Mouse (Mus musculus) hindbrain, embryonic 15.5 days (tissue): ENCODE measurements around the gene Creb1. TPM values are rescaled to one million over a fixed set of nuclear protein-coding genes. Genes with fewer than 3 reads are reported as not detected.
"Not testable (repeated sequence)": the region's sequence is repeated elsewhere in the genome, so short reads cannot be mapped to it uniquely, and the experiment has no call there.

Source experiments
- ATAC-seq: fragments of 200-750 bp; cut with Nextera tagmentation; 2 replicates; pipeline ENCODE4 v1.8.0; 2017; ENCODE audit warnings: low read depth, moderate number of reproducible peaks, moderate TSS enrichment; ENCODE audit not compliant: low FRiP score
- H3K27ac ChIP-seq: fragments of 300-500 bp; sonication (generic); replicated peaks from 2 replicates; pipeline ENCODE4 v1.5.1; 2015; ENCODE audit warnings: mild to moderate bottlenecking, inconsistent platforms
- H3K27me3 ChIP-seq: fragments of 300-500 bp; sonication (generic); 2 replicates; pipeline ENCODE4 v1.6.1; 2015; ENCODE audit warnings: control low read depth, inconsistent platforms
- H3K36me3 ChIP-seq: fragments of 300-500 bp; sonication (generic); 2 replicates; pipeline ENCODE4 v1.6.1; 2015; ENCODE audit warnings: control low read depth, inconsistent platforms
- H3K4me1 ChIP-seq: fragments of 300-500 bp; sonication (generic); replicated peaks from 2 replicates; pipeline ENCODE4 v1.6.1; 2015; ENCODE audit warnings: control low read depth, inconsistent platforms
- H3K4me2 ChIP-seq: fragments of 300-500 bp; sonication (generic); 2 replicates; pipeline ENCODE4 v1.6.1; 2015; ENCODE audit warnings: moderate library complexity, mild to moderate bottlenecking, inconsistent platforms
- H3K4me3 ChIP-seq: fragments of 300-500 bp; sonication (generic); 2 replicates; pipeline ENCODE4 v1.5.1; 2015; ENCODE audit warnings: mild to moderate bottlenecking, inconsistent platforms
- H3K9ac ChIP-seq: fragments of 300-500 bp; sonication (generic); 2 replicates; pipeline ENCODE4 v1.6.1; 2015; ENCODE audit warnings: inconsistent platforms
- H3K9me3 ChIP-seq: fragments of 300-500 bp; sonication (generic); 2 replicates; pipeline ENCODE4 v1.6.1; 2016; ENCODE audit warnings: control low read depth, inconsistent platforms
- WGBS: fragments of 180-500 bp; shearing (Covaris S2); methylation state at CpG from one replicate; pipeline ENCODE4 v1.1.7; 2015; 5-methylcytosine and 5-hydroxymethylcytosine counted together
- polyA plus RNA-seq: library from polyadenylated mRNA; unstranded; fragments of >200 nt; fragmentation: Nextera tagmentation; extraction: Ambion mirVana; gene quantifications from 2 replicates; pipeline ENCODE4 v1.2.1, GENCODE M21; 2015

The Creb1 gene
- polyA plus RNA-seq, 1 experiment from 2014 or later = 28.7 TPM

- H3K27me3 ChIP-seq = no peaks in the 10 kb centered on the region
- peaks cover 13% of the 10 kb centered on the region; the same call in 1 of the 2 replicates for H3K36me3 ChIP-seq
- no peak overlapping the region for H3K4me2 ChIP-seq
- ATAC-seq = no peak
- H3K27ac ChIP-seq = no peak overlapping the region
- 80% methylated on average over 2 of the region's 2 CpGs for WGBS
- no peaks in the 10 kb centered on the region for H3K9me3 ChIP-seq
- H3K4me1 ChIP-seq = no peaks in the 10 kb centered on the region
- no peak overlapping the region for H3K9ac ChIP-seq
- H3K4me3 ChIP-seq = no peak overlapping the region
Observed at GRCm38 (mm10) chr1:64551908-64552307, 19.5 kb downstream of the Creb1 start.

GRCm38 (mm10) chr1:64560105-64560504, 27.7 kb downstream of the Creb1 start:
- 93% methylated on average over 3 of the region's 3 CpGs for WGBS
- H3K4me2 ChIP-seq = no peak overlapping the region
- H3K27me3 ChIP-seq = no peaks in the 10 kb centered on the region
- H3K36me3 ChIP-seq = peaks cover 27% of the 10 kb centered on the region
- no peak for ATAC-seq
- no peak overlapping the region for H3K9ac ChIP-seq
- no peak overlapping the region for H3K27ac ChIP-seq
- no peaks in the 10 kb centered on the region for H3K4me1 ChIP-seq
- no peaks in the 10 kb centered on the region for H3K9me3 ChIP-seq
- no peak overlapping the region for H3K4me3 ChIP-seq

- no peak overlapping the region for H3K27ac ChIP-seq
- no peaks in the 10 kb centered on the region for H3K9me3 ChIP-seq
- H3K27me3 ChIP-seq = no peaks in the 10 kb centered on the region
- no peak overlapping the region for H3K9ac ChIP-seq
- no peak overlapping the region for H3K4me2 ChIP-seq
- no peaks in the 10 kb centered on the region for H3K4me1 ChIP-seq
- H3K4me3 ChIP-seq = no peak overlapping the region
- no peak for ATAC-seq
- peaks cover 23% of the 10 kb centered on the region for H3K36me3 ChIP-seq
Observed at GRCm38 (mm10) chr1:64568206-64568605, 35.8 kb downstream of the Creb1 start.

- H3K27ac ChIP-seq = no peak overlapping the region
- 87% methylated on average over 7 of the region's 7 CpGs for WGBS
- H3K27me3 ChIP-seq = no peaks in the 10 kb centered on the region
- no peaks in the 10 kb centered on the region for H3K9me3 ChIP-seq
- no peaks in the 10 kb centered on the region for H3K4me1 ChIP-seq
- no peak overlapping the region for H3K9ac ChIP-seq
- no peak for ATAC-seq
- H3K4me2 ChIP-seq = no peak overlapping the region
- no peak overlapping the region for H3K4me3 ChIP-seq
- peaks cover 36% of the 10 kb centered on the region for H3K36me3 ChIP-seq
Observed at GRCm38 (mm10) chr1:64576022-64576421, 43.6 kb downstream of the Creb1 start.

DNA sequence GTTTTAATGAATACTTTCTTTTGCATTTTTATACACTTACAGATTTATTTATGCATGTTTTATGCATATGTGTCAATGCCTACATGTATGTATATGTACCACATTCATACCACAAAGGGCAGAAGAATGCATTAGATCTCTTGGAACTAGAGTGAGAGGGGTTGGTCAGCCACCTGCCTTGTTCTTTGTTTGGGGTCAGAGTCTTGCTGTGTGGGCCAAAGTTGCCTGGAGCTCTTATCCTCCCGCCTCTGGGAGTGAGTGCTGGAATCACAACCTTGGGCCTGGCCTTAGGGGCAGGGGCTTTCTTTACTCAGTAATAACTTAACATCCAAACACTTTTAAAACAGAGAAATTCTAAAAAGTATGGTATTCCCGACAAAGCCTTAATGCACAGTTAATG, 44.3 kb downstream of the Creb1 start:
- no peak overlapping the region for H3K27ac ChIP-seq
- H3K9me3 ChIP-seq = no peaks in the 10 kb centered on the region
- no peaks in the 10 kb centered on the region for H3K4me1 ChIP-seq
- no peak overlapping the region for H3K4me2 ChIP-seq
- peaks cover 42% of the 10 kb centered on the region for H3K36me3 ChIP-seq
- H3K4me3 ChIP-seq = no peak overlapping the region
- no peaks in the 10 kb centered on the region for H3K27me3 ChIP-seq
- no peak for ATAC-seq
- H3K9ac ChIP-seq = no peak overlapping the region
- 61% methylated on average over 2 of the region's 2 CpGs for WGBS

DNA sequence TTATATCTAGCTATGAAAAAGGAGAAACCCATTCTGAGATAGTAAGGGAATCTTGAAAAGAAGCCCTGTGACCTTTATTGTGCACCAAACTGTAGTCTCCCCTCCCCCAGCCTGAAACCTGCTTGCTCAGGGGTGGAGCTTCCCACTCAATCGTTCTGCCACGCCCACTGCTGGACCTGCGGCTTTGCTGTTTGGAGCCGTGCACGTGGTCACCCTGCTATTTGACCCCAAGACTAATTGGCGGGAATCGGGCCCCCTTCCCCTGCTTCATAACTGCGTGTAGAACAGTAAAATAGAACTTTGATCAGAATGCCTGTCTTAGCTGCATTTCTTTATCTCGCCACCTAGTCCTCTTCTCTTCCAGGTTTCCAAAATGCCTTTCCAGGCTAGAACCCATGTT, 45.5 kb downstream of the Creb1 start:
- H3K27me3 ChIP-seq, H3K9ac ChIP-seq, H3K4me3 ChIP-seq, H3K4me1 ChIP-seq, H3K4me2 ChIP-seq, ATAC-seq, H3K9me3 ChIP-seq, H3K27ac ChIP-seq: not testable (repeated sequence)
- WGBS = 51% methylated on average over 9 of the region's 9 CpGs
- peaks cover 46% of the 10 kb centered on the region for H3K36me3 ChIP-seq

DNA sequence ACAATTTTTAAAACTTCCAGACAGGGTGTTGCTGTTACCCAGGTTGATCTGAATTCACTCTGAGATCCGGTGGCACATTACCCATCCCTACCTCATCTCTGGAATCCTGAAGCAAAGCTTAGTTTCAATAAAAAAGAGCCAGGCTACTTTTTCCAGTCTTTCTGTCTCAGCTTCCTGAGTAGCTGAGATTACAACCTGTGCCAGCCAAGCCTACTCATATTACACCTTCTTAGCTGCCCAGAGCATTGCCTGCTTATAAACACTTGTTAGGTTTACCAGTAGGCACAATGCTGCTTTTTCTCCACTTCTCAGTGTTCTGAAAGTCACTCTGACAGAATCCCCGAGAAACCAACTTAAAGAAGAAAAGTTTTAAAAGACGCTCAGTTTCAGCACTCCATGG, 46.4 kb downstream of the Creb1 start:
- no peak overlapping the region for H3K9ac ChIP-seq
- no peak overlapping the region for H3K4me3 ChIP-seq
- H3K9me3 ChIP-seq = no peaks in the 10 kb centered on the region
- no peak overlapping the region for H3K27ac ChIP-seq
- WGBS = 96% methylated on average over 3 of the region's 3 CpGs
- no peaks in the 10 kb centered on the region for H3K4me1 ChIP-seq
- no peak overlapping the region for H3K4me2 ChIP-seq
- no peaks in the 10 kb centered on the region for H3K27me3 ChIP-seq
- ATAC-seq = no peak
- H3K36me3 ChIP-seq = peaks cover 46% of the 10 kb centered on the region

- H3K4me1 ChIP-seq = no peaks in the 10 kb centered on the region
- H3K4me2 ChIP-seq = no peak overlapping the region
- no peaks in the 10 kb centered on the region for H3K9me3 ChIP-seq
- 0 out of 2 replicates have a peak, but pooled peaks cover 4% of the 10 kb centered on the region for H3K36me3 ChIP-seq
- H3K27me3 ChIP-seq = no peaks in the 10 kb centered on the region
- no peak overlapping the region for H3K27ac ChIP-seq
- no peak overlapping the region for H3K4me3 ChIP-seq
- WGBS = 65% methylated on average over 5 of the region's 5 CpGs
- ATAC-seq = no peak
- H3K9ac ChIP-seq = no peak overlapping the region
Observed at GRCm38 (mm10) chr1:64598926-64599325, 66.5 kb downstream of the Creb1 start.

DNA sequence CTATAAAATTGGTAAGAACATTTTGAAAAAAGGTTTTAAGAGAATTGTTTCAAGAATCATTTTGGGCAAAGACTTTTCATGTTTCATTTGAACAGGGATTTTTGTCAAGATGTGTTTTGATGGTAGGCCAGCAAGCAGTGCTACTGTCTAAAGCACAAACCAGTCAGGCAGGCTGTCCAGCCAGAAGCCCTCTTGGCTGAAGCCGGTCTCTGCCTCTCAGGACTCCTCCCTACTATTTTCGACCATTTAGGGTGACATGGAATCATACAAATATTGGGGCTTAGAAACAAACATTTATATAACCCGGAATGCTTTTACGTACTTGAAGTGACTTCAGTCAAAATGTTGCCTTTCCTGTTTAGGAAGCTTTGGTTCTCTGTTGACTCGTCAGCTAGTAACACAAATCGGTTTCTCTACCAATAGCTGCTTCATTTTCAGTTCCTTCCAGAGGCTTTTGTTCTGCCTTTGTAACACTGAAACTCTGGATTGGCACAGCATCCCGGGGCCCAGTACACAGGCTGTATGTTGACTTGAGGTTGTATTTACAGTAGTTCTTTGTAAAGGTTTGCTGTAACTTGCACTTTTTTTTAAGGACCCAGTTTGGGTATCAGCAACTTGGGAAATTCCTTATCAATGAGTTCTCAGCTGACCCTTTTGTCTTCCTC, 68.1 kb downstream of the Creb1 start:
- H3K9ac ChIP-seq = no peak overlapping the region
- no peak overlapping the region for H3K4me3 ChIP-seq
- H3K4me1 ChIP-seq = no peaks in the 10 kb centered on the region
- no peak overlapping the region for H3K4me2 ChIP-seq
- H3K9me3 ChIP-seq = no peaks in the 10 kb centered on the region
- no peak overlapping the region for H3K27ac ChIP-seq
- 86% methylated on average over 7 of the region's 7 CpGs for WGBS
- no peak for ATAC-seq
- H3K36me3 ChIP-seq = peaks cover 4% of the 10 kb centered on the region; the same call in 1 of the 2 replicates
- H3K27me3 ChIP-seq = no peaks in the 10 kb centered on the region

DNA sequence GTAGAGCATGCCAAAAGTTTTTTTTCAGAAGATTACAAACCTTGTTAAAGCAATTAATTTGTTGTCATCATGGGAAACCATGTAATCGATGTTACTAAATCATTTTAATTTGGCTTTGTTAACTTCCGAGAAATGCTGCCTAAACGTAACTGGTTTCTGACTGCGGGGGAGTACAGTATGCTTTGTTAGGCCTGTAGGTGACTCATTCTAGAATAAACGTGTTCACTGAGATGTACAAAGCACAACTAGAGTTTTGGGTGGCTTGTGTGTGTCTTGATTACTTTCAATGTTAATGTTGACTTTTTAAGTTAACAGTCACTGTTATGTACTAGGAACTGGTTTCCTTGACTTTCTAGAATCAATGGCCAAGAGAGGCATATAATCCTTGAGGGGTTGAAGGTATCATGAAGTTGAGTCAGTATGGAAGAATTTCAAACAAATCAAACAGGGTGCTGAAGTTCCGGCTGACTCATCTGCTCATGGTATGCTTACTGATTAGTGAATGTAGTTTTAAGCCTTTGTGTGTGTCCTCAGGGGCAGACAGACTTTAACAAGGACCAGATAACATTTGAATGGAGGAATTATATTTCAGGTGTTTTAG, 68.9 kb downstream of the Creb1 start:
- Histone ChIP-seq H3K27me3 (no peaks in the 10 kb centered on the region), H3K4me1 (no peaks in the 10 kb centered on the region), H3K9ac (no peak overlapping the region), H3K27ac (no peak overlapping the region), H3K36me3 (no peaks in the 10 kb centered on the region; the same call in 1 of the 2 replicates), H3K4me3 (no peak overlapping the region), H3K9me3 (no peaks in the 10 kb centered on the region), H3K4me2 (no peak overlapping the region)
- no peak for ATAC-seq
- 89% methylated on average over 6 of the region's 6 CpGs for WGBS

- Histone ChIP-seq H3K4me1 (no peaks in the 10 kb centered on the region), H3K27me3 (no peaks in the 10 kb centered on the region), H3K4me3 (no peak overlapping the region), H3K36me3 (peaks cover 10% of the 10 kb centered on the region; the same call in 1 of the 2 replicates), H3K27ac (no peak overlapping the region), H3K9ac (no peak overlapping the region), H3K4me2 (no peak overlapping the region), H3K9me3 (no peaks in the 10 kb centered on the region)
- WGBS = 93% methylated on average over 5 of the region's 5 CpGs
- ATAC-seq = no peak
Observed at GRCm38 (mm10) chr1:64603381-64603780, 70.9 kb downstream of the Creb1 start.

DNA sequence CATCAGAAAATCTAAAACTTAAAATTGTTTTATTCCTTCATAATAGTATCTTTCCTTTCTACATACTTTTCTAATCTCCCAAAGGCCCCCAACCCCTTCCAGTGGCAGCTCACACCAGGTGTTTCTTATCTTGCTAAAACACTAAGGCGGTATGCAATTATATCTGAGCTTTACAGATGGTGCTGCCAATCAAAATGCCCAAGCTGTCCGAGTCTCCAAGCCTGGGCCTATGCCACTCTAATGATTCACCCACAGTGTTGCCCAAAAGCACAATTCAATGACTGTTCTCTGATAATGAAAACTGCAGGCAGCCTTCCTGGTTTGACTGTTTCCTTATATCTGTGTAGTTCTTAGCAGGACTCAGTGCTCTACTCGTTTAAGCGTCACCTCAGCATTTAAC, 76.7 kb downstream of the Creb1 start:
- 84% methylated on average over 4 of the region's 4 CpGs for WGBS
- no peak overlapping the region for H3K4me3 ChIP-seq
- H3K9me3 ChIP-seq = no peaks in the 10 kb centered on the region
- ATAC-seq = no peak
- no peaks in the 10 kb centered on the region for H3K27me3 ChIP-seq
- no peak overlapping the region for H3K27ac ChIP-seq
- H3K4me2 ChIP-seq = no peak overlapping the region
- H3K9ac ChIP-seq = no peak overlapping the region
- no peaks in the 10 kb centered on the region for H3K4me1 ChIP-seq
- H3K36me3 ChIP-seq = peaks cover 21% of the 10 kb centered on the region

- Histone ChIP-seq H3K4me3 (no peak overlapping the region), H3K9me3 (no peaks in the 10 kb centered on the region), H3K27me3 (no peaks in the 10 kb centered on the region), H3K36me3 (peaks cover 21% of the 10 kb centered on the region), H3K9ac (no peak overlapping the region), H3K4me1 (no peaks in the 10 kb centered on the region), H3K4me2 (no peak overlapping the region), H3K27ac (no peak overlapping the region)
- WGBS = 88% methylated on average over 9 of the region's 9 CpGs
- ATAC-seq = no peak
Observed at GRCm38 (mm10) chr1:64609976-64610375, 77.5 kb downstream of the Creb1 start.
